In genomic region chr11:49260598-49261312, GRCm38 (mm10) we compare ENCODE assay signal across 13 mouse cellular contexts. TPM values are rescaled to one million over a fixed set of nuclear protein-coding genes. Genes with fewer than 3 reads are reported as not detected.
DNase-seq lines count a peak whose midpoint lies in the region; ATAC-seq lines count a peak whose summit lies in the region.
"Had no signal": no experiment of that assay in that cellular context is flagged by ENCODE, and none has a peak within 500 bp of the region (broad histone marks: within the 10 kb centered on the region; RNA-seq: fewer than 3 reads in every experiment).

No protein-coding gene starts in this region.

- H3K27ac ChIP-seq in kidney, embryonic 16.5 days (ENCODE audit: low read length), result no peak overlapping the region
- H3K27ac ChIP-seq: embryonic facial prominence, embryonic 13.5 days; lung, embryonic 15.5 days had no signal

- H3K4me1 ChIP-seq in kidney, embryonic 16.5 days (ENCODE audit: insufficient read depth, low read length), result peaks cover 7% of the 10 kb centered on the region; the same call in 1 of the 2 replicates
- H3K4me1 ChIP-seq: embryonic facial prominence, embryonic 13.5 days had no signal

- 90% methylated on average over 21 of the region's 21 CpGs for WGBS in kidney, embryonic 16.5 days

- H3K27me3 ChIP-seq in kidney, embryonic 16.5 days (ENCODE audit: insufficient read depth, low read length), result no peaks in the 10 kb centered on the region
- H3K27me3 ChIP-seq: embryonic facial prominence, embryonic 13.5 days; lung, embryonic 15.5 days had no signal

- H3K9me3 ChIP-seq in kidney, embryonic 16.5 days (ENCODE audit: low read length), result no peaks in the 10 kb centered on the region
- H3K9me3 ChIP-seq: embryonic facial prominence, embryonic 13.5 days; lung, embryonic 15.5 days had no signal

- ATAC-seq in kidney, embryonic 16.5 days (ENCODE audit: low FRiP score, low TSS enrichment), result no peak; the same call in 1 of the 2 replicates

- H3K9ac ChIP-seq in kidney, embryonic 16.5 days (replicated peaks; ENCODE audit: low read length), result no peak overlapping the region
- H3K9ac ChIP-seq: embryonic facial prominence, embryonic 13.5 days; lung, embryonic 15.5 days had no signal

- intact Hi-C loops in heart, postnatal 36 days (cut with DNase I), result no loop called here

- no peak overlapping the region for H3K4me3 ChIP-seq in kidney, embryonic 16.5 days (ENCODE audit: low read length)
- H3K4me3 ChIP-seq: embryonic facial prominence, embryonic 13.5 days; lung, embryonic 15.5 days had no signal

- no peak overlapping the region for H3K4me2 ChIP-seq in kidney, embryonic 16.5 days (replicated peaks; ENCODE audit: low read depth, low read length)
- H3K4me2 ChIP-seq: embryonic facial prominence, embryonic 13.5 days; lung, embryonic 15.5 days had no signal

- H3K36me3 ChIP-seq in kidney, embryonic 16.5 days (ENCODE audit: insufficient read depth, low read length), result peaks cover 41% of the 10 kb centered on the region

- DNase-seq in kidney, adult 18-20 months, result peak; percentile 87
- peak; percentile 94 for DNase-seq in adrenal gland, adult 2 months
- peak; percentile 61 to 65 for DNase-seq in heart, postnatal 36 days
- DNase-seq in lung, postnatal 10 days, result peak; percentile 35
- no peak for DNase-seq in embryo, embryonic 10.5 days (ENCODE audit: low spot score)
- no peak for DNase-seq in spleen, postnatal 10 days (ENCODE audit: low spot score in 2 of 2)
- no peak for DNase-seq in cerebellum, adult 11-12 months
- DNase-seq: gastrocnemius, postnatal 36 days had no signal

RNA-seq across cellular contexts. Expression of gene Mgat1, which starts 16.8 kb away (rescaled TPM):
- polyA plus RNA-seq in kidney, embryonic 16.5 days (2015; fragmentation: Nextera tagmentation; extraction: Ambion mirVana), result 88.9 and 91.9 TPM in 2 replicates
- total RNA-seq in adrenal gland, adult 2 months (2021), result 100 to 1,000 TPM; 115 to 119 TPM
- 173 and 211 TPM in 2 replicates for polyA plus RNA-seq in adrenal gland, adult 2 months (2012; rRNA removed)
- total RNA-seq in heart, postnatal 36 days (2021), result 10 to 100 TPM; 64.7 to 66.9 TPM

RNA-seq across cellular contexts. Expression of gene Olfr1393, which starts 17.3 kb away (rescaled TPM):
- not detected in 2 replicates for polyA plus RNA-seq in kidney, embryonic 16.5 days (2015; fragmentation: Nextera tagmentation; extraction: Ambion mirVana)
- total RNA-seq in adrenal gland, adult 2 months (2021), result under 1 TPM in 1 of 2 experiments, not detected in 1; 0.32 TPM
- polyA plus RNA-seq in adrenal gland, adult 2 months (2012; rRNA removed), result 0.04 TPM in 1 of 2 replicates, not detected in the other
- total RNA-seq in heart, postnatal 36 days (2021), result under 1 TPM in 1 of 2 experiments, not detected in 1; 0.19 TPM
- total RNA-seq: gastrocnemius, postnatal 36 days; MEL had no signal
- polyA plus RNA-seq: embryonic facial prominence, embryonic 13.5 days; lung, embryonic 15.5 days had no signal

RNA-seq across cellular contexts. Expression of gene Olfr1392, which starts 24.3 kb away (rescaled TPM):
- polyA plus RNA-seq in kidney, embryonic 16.5 days (2015; fragmentation: Nextera tagmentation; extraction: Ambion mirVana), result not detected in 2 replicates
- total RNA-seq in adrenal gland, adult 2 months (2021), result not detected
- 0.22 TPM in 1 of 2 replicates, not detected in the other for polyA plus RNA-seq in adrenal gland, adult 2 months (2012; rRNA removed)
- not detected for total RNA-seq in heart, postnatal 36 days (2021)
- total RNA-seq: gastrocnemius, postnatal 36 days; MEL had no signal
- polyA plus RNA-seq: embryonic facial prominence, embryonic 13.5 days; lung, embryonic 15.5 days had no signal

RNA-seq across cellular contexts. Expression of gene Olfr10, which starts 43.8 kb away (rescaled TPM):
- polyA plus RNA-seq in kidney, embryonic 16.5 days (2015; fragmentation: Nextera tagmentation; extraction: Ambion mirVana), result not detected in 2 replicates
- total RNA-seq in adrenal gland, adult 2 months (2021), result not detected
- not detected in 2 replicates for polyA plus RNA-seq in adrenal gland, adult 2 months (2012; rRNA removed)
- total RNA-seq in heart, postnatal 36 days (2021), result not detected
- total RNA-seq: gastrocnemius, postnatal 36 days; MEL had no signal
- polyA plus RNA-seq: brain, embryonic 14.5 days; embryonic facial prominence, embryonic 13.5 days; lung, embryonic 15.5 days had no signal

RNA-seq across cellular contexts. Expression of gene Zfp62, which starts 57.7 kb away (rescaled TPM):
- 45.6 and 46.3 TPM in 2 replicates for polyA plus RNA-seq in kidney, embryonic 16.5 days (2015; fragmentation: Nextera tagmentation; extraction: Ambion mirVana)
- 10 to 100 TPM; 25.8 to 40.9 TPM for total RNA-seq in adrenal gland, adult 2 months (2021)
- polyA plus RNA-seq in adrenal gland, adult 2 months (2012; rRNA removed), result 2.2 and 2.7 TPM in 2 replicates
- total RNA-seq in heart, postnatal 36 days (2021), result 10 to 100 TPM; 25.8 to 26.8 TPM

Comparison
In these comparisons a context has a peak if more than half of its experiments do, and no peak if none do; other contexts are left out.
1. DNase-seq: peak in kidney, adult 18-20 months (single experiment), adrenal gland, adult 2 months (single experiment), heart, postnatal 36 days (2 of 2) and lung, postnatal 10 days (single experiment); none in embryo, embryonic 10.5 days (single experiment), spleen, postnatal 10 days (0 of 2) and cerebellum, adult 11-12 months (single experiment).